ENCODE assay signal across 7 mouse cellular contexts in the genomic region with DNA sequence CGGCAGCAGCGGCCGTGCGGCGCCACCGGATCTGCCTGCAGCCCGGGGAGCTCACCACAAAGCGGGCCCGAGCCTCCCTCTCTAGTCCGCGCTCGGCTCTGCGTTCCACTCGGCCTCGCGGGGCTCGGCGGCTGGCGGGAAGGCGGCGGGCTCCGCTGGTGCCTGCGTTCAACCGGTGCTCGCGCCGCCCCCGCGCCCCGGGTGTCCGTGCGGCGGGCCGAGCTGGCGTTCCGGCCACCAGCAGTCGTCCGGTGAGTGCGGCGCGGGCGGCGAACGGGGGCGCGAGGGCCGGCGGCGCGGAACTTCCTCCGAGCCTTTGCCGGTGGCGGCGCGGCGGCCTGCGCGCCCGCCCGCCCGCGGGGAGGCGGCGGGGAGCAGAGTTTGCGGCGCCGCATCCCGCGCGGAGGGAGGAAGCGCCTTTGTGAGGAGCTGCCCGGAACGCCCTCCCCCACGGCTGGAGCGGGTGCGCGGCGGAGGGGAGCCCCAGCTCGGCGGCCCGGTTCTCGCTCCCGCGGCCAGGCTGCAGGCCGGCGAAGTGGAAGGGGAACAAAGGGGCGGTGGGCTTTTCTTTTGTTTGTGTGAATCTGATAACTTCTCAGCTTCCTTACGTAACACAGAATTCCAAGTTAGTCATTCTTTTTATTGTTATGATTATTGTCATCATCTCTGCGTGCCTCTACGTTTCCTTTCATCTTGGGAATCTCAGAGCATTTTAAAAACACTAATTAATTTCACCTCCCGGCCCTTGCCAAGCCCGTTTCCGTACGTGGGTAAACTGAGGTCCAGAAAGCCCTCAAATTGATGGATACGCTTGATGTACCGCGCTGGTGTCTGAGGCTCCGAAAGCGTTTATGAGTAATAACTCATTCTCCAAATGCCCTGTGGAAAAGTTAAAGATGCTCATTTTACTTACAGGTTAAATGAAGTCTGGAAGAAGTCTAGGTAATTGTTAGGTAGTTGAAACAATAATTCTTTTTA. TPM values are rescaled to one million over a fixed set of nuclear protein-coding genes. Genes with fewer than 3 reads are reported as not detected.
DNase-seq lines count a peak whose midpoint lies in the region; ATAC-seq lines count a peak whose summit lies in the region.

No protein-coding gene starts in this region.

- peak; percentile 74 for DNase-seq in cerebellum, adult 9-11 months
- DNase-seq in frontal cortex, postnatal 25 days (ENCODE audit: low spot score in 2 of 2): peak; percentile 43 to 52
- DNase-seq in hindbrain, embryonic 14.5 days (ENCODE audit: low spot score): peak; percentile 57
- DNase-seq in left cerebral cortex, postnatal 14 days (ENCODE audit: low spot score in 2 of 2): peak; percentile 35 to 67
- DNase-seq in right cerebral cortex, postnatal 36 days (ENCODE audit: low spot score in 2 of 2): peak; percentile 29 to 42

- H3K4me3 ChIP-seq in hindbrain, embryonic 14.5 days (replicated peaks; ENCODE audit: low read length): peak overlapping the region; percentile 85
- peak overlapping the region; percentile 97 for H3K4me3 ChIP-seq in megakaryocyte, embryonic 14.5 days (replicated peaks)

- under 1% methylated on average over 92 of the region's 99 CpGs for WGBS in hindbrain, embryonic 14.5 days

- peaks cover 14% of the 10 kb centered on the region for H3K4me1 ChIP-seq in hindbrain, embryonic 14.5 days (replicated peaks; ENCODE audit: control insufficient read depth, insufficient read depth, low read length)
- H3K4me1 ChIP-seq in megakaryocyte, embryonic 14.5 days: peaks cover 44% of the 10 kb centered on the region

- H3K4me2 ChIP-seq in hindbrain, embryonic 14.5 days (replicated peaks): peak overlapping the region; percentile 86

- peak; percentile 13 for ATAC-seq in activated CD4-positive, CD25-positive, alpha-beta regulatory T cell, adult 4 months
- peak; percentile 68 for ATAC-seq in hindbrain, embryonic 14.5 days (ENCODE audit: low FRiP score)

- H3K27me3 ChIP-seq in hindbrain, embryonic 14.5 days (ENCODE audit: control insufficient read depth, insufficient read depth, low read length): no peaks in the 10 kb centered on the region
- no peaks in the 10 kb centered on the region for H3K27me3 ChIP-seq in megakaryocyte, embryonic 14.5 days (replicated peaks)

- no peaks in the 10 kb centered on the region for H3K9me3 ChIP-seq in hindbrain, embryonic 14.5 days (ENCODE audit: control insufficient read depth, low read length)
- no peaks in the 10 kb centered on the region for H3K9me3 ChIP-seq in megakaryocyte, embryonic 14.5 days

- intact Hi-C loops in left cerebral cortex, postnatal 14 days (cut with DNase I): loop anchor here (5.0 kb wide), 2 partner anchors 86 to 174 kb away; no protein-coding TSS in a partner anchor

- H3K36me3 ChIP-seq in hindbrain, embryonic 14.5 days (replicated peaks; ENCODE audit: control insufficient read depth, insufficient read depth): no peaks in the 10 kb centered on the region
- peaks cover 18% of the 10 kb centered on the region for H3K36me3 ChIP-seq in megakaryocyte, embryonic 14.5 days (replicated peaks; ENCODE audit: low read length)

- peak overlapping the region; percentile 99 for H3K27ac ChIP-seq in hindbrain, embryonic 14.5 days

- H3K9ac ChIP-seq in hindbrain, embryonic 14.5 days: peak overlapping the region; percentile 99

RNA-seq across cellular contexts. Expression of a gene that starts 0.6 kb away (rescaled TPM):
- 10 to 100 TPM; 55.7 to 80.7 TPM for polyA plus RNA-seq in activated CD4-positive, CD25-positive, alpha-beta regulatory T cell, adult 4 months (2017; shearing (Covaris generic))
- polyA plus RNA-seq in hindbrain, embryonic 14.5 days (2014; fragmentation: Nextera tagmentation; extraction: Ambion mirVana): 82.6 and 85.0 TPM in 2 replicates
- total RNA-seq in left cerebral cortex, postnatal 14 days (2021): 10 to 100 TPM; 46.7 to 47.0 TPM
- polyA plus RNA-seq in megakaryocyte, embryonic 14.5 days (2012; ENCODE audit: insufficient read depth, low replicate concordance): 13.1 and 45.7 TPM in 2 replicates

Comparison
In these comparisons a context has a peak if more than half of its experiments do, and no peak if none do; other contexts are left out.
1. Peak in every context shown above with its lines: DNase-seq, ATAC-seq, H3K4me3 ChIP-seq and H3K27ac ChIP-seq.